Mouse (Mus musculus) CD4-positive naive resting alpha-beta T cell, adult 57 days (primary cell): ENCODE data around the gene Tktl1. TPM values are rescaled to one million over a fixed set of nuclear protein-coding genes. Genes with fewer than 3 reads are reported as not detected.

ENCODE experiments used
- total RNA-seq: library from RNA; stranded (reverse); gene quantifications from one replicate; pipeline ENCODE4 v1.2.4, GENCODE M21; 2023

Gene Tktl1
- total RNA-seq: 4.5 TPM

GRCm38 (mm10) chrX:74176959-74177358, at the start of gene Tktl1:
Tktl1 (plus strand) TSS chrX:74177259.

DNA sequence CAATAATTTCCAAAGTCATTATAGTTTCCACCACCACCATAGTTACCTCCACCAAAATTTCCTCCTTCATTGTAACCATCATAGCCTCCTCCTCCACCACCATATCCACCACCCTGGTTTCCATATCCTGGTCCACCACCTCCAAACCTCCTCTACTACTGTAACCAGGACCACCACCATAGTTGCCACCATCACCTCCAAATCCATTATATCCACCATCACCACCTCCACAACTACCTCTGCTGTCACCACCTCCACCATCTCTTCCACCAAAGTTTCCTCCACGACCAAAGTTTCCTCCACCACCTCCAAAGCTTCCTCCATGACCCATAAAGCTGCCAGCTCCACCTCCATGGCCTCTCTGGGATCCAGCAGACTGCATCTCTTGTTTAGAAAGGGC, 41.8 kb upstream of the Tktl1 start, which contains the start of gene Mecp2:
Gene Mecp2, minus strand, starts transcription at position 101 of the 400 bp plus-strand sequence.

GRCm38 (mm10) chrX:74167738-74168137, 9.3 kb upstream of the Tktl1 start, which contains the start of gene Tex28:
Tex28 (minus strand) TSS chrX:74167838.

DNA sequence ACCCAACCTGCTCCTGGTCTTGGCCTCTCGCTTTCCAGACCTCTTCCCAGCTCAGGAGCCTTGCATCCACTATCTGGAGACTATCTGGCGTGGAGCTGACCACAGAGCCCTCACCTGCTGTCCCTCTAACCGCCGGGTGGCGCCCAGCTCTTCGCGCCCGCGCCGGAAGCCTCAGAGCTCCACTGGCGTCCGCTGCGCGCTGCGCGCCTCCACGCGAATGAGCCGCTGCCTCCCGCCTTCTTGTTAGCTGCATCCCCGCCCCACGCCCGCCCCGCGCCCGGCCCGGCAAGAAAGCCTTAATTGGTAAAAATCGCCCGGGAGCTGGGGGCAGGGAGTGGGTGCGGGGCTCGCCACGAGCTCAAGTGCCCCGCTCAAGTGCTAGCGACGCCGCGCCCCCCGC, 72.6 kb downstream of the Tktl1 start, which contains the start of gene Flna:
Gene Flna, minus strand, starts transcription at position 206 of the 400 bp plus-strand sequence.

GRCm38 (mm10) chrX:74254153-74254887, 77.3 kb downstream of the Tktl1 start, which contains the start of gene Emd:
Emd (plus strand) TSS chrX:74254687.

Other genes starting within 250 kb of the Tktl1 start
- gene Renbp, start 246.4 kb upstream of the Tktl1 start, total RNA-seq: 5.5 TPM
- gene Hcfc1, start 210.9 kb upstream of the Tktl1 start, total RNA-seq: 84.8 TPM
- 112 TPM for gene Irak1, start 153.3 kb upstream of the Tktl1 start, total RNA-seq
- not detected for gene Opn1mw, start 49.8 kb upstream of the Tktl1 start, total RNA-seq
- gene Mecp2, start 41.9 kb upstream of the Tktl1 start, total RNA-seq: 55.7 TPM
- gene Tex28, start 9.4 kb upstream of the Tktl1 start, total RNA-seq: not detected
- gene Flna, start 72.6 kb downstream of the Tktl1 start, total RNA-seq: 780 TPM
- gene Emd, start 77.4 kb downstream of the Tktl1 start, total RNA-seq: 71.4 TPM
- 621 TPM for gene Rpl10, start 93.6 kb downstream of the Tktl1 start, total RNA-seq
- gene Taz, start 104.7 kb downstream of the Tktl1 start, total RNA-seq: 70.3 TPM
- gene Dnase1l1, start 105.1 kb downstream of the Tktl1 start, total RNA-seq: 13.3 TPM
- 98.5 TPM for gene Atp6ap1, start 119.8 kb downstream of the Tktl1 start, total RNA-seq
- 250 TPM for gene Gdi1, start 127.7 kb downstream of the Tktl1 start, total RNA-seq
- 70.9 TPM for gene Fam50a, start 135.8 kb downstream of the Tktl1 start, total RNA-seq
- 15.7 TPM for gene Plxna3, start 151.8 kb downstream of the Tktl1 start, total RNA-seq
- 20.2 TPM for gene Lage3, start 176.4 kb downstream of the Tktl1 start, total RNA-seq
- gene Ubl4a, start 196.0 kb downstream of the Tktl1 start, total RNA-seq: 25.3 TPM
- gene Slc10a3, start 196.1 kb downstream of the Tktl1 start, total RNA-seq: 15.4 TPM
- gene Fam3a, start 216.0 kb downstream of the Tktl1 start, total RNA-seq: 17.3 TPM
- gene Ikbkg, start 216.0 kb downstream of the Tktl1 start, total RNA-seq: 57.8 TPM